ENCODE assay signal across 10 mouse cellular contexts in the genomic region with DNA sequence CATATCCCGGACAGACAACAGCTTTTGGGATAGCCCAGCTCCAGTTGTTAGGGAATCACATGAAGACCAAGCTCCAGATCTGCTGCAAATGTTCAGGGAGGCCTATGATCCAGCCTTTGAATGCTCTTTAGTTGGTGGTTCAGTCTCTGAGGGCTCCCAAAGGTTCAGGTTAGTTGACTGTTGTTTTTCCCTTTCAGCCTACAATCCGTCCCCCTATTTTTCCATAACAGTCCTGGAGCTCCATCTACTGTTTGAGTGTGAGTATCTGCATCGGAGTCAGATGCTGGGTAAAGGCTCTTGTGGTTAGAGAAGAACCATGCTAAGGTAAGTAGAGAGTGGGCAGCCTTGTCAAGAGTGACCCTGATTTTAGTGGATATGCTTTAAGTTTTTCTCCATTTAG. TPM values are rescaled to one million over a fixed set of nuclear protein-coding genes. Genes with fewer than 3 reads are reported as not detected.
DNase-seq lines count a peak whose midpoint lies in the region; ATAC-seq and TF ChIP-seq lines count a peak whose summit lies in the region.
"Had no signal": no experiment of that assay in that cellular context is flagged by ENCODE, and none has a peak within 500 bp of the region (broad histone marks: within the 10 kb centered on the region; RNA-seq: fewer than 3 reads in every experiment).

No protein-coding gene starts in this region.

- ATAC-seq in intestine, embryonic 16.5 days = peak; percentile 79
- ATAC-seq in midbrain, postnatal 0 days (ENCODE audit: low FRiP score) = no peak

- peak; percentile 2 to 36 for DNase-seq in adrenal gland, adult (ENCODE audit: inconsistent age in 2 of 2, low spot score in 1 of 2)
- DNase-seq in adrenal gland, postnatal 36 days = no peak
- DNase-seq in lung, postnatal 36 days = peak; percentile 2
- DNase-seq in lung, postnatal 4 days = no peak
- peak; percentile 6 for DNase-seq in midbrain, postnatal 0 days (ENCODE audit: low spot score)
- DNase-seq in urinary bladder, postnatal 4 days (ENCODE audit: low spot score in 2 of 2) = no peak
- no peak for DNase-seq in testis, postnatal 10 days (ENCODE audit: low spot score)
- DNase-seq: cerebellum, adult 18-20 months had no signal

- no peak overlapping the region for H3K4me2 ChIP-seq in intestine, embryonic 16.5 days (ENCODE audit: low read depth, low read length)
- no peak overlapping the region for H3K4me2 ChIP-seq in midbrain, postnatal 0 days (ENCODE audit: low read depth, low read length, poor library complexity, severe bottlenecking)

- no peak overlapping the region for H3K9ac ChIP-seq in intestine, embryonic 16.5 days (ENCODE audit: low read depth, low read length)
- H3K9ac ChIP-seq in midbrain, postnatal 0 days (replicated peaks; ENCODE audit: low read length, poor library complexity, severe bottlenecking) = no peak overlapping the region

- no peaks in the 10 kb centered on the region for H3K4me1 ChIP-seq in intestine, embryonic 16.5 days (ENCODE audit: control insufficient read depth, insufficient read depth, low read length)
- H3K4me1 ChIP-seq in midbrain, postnatal 0 days (ENCODE audit: insufficient read depth, low read length) = no peaks in the 10 kb centered on the region

- 39% methylated on average over 3 of the region's 3 CpGs for WGBS in intestine, embryonic 16.5 days
- 40% methylated on average over 3 of the region's 3 CpGs for WGBS in midbrain, postnatal 0 days

- TF ChIP-seq CTCF in midbrain, postnatal 0 days (IDR thresholded peaks at IDR 0.05) = peak; percentile 60

- H3K9me3 ChIP-seq in intestine, embryonic 16.5 days (ENCODE audit: control insufficient read depth, low read length) = no peaks in the 10 kb centered on the region
- no peaks in the 10 kb centered on the region for H3K9me3 ChIP-seq in midbrain, postnatal 0 days (ENCODE audit: low read length)

- no peaks in the 10 kb centered on the region for H3K36me3 ChIP-seq in intestine, embryonic 16.5 days (ENCODE audit: control insufficient read depth, insufficient read depth, low read length)
- no peaks in the 10 kb centered on the region for H3K36me3 ChIP-seq in midbrain, postnatal 0 days (ENCODE audit: insufficient read depth, low read length)

- H3K27me3 ChIP-seq in intestine, embryonic 16.5 days (replicated peaks; ENCODE audit: control insufficient read depth, insufficient read depth, low read length) = no peaks in the 10 kb centered on the region
- no peaks in the 10 kb centered on the region for H3K27me3 ChIP-seq in midbrain, postnatal 0 days (ENCODE audit: insufficient read depth, low read length)

- H3K27ac ChIP-seq in intestine, embryonic 16.5 days (ENCODE audit: low read length) = no peak overlapping the region
- H3K27ac ChIP-seq in midbrain, postnatal 0 days (ENCODE audit: low read depth, low read length) = no peak overlapping the region

- no peak overlapping the region for H3K4me3 ChIP-seq in intestine, embryonic 16.5 days (ENCODE audit: low read length)
- H3K4me3 ChIP-seq in midbrain, postnatal 0 days (ENCODE audit: low read depth, low read length) = no peak overlapping the region

RNA-seq across cellular contexts. Expression of a gene that starts 12.3 kb away (rescaled TPM):
- total RNA-seq in adrenal gland, postnatal 36 days (2021) = not detected
- polyA plus RNA-seq in intestine, embryonic 16.5 days (2015; fragmentation: Nextera tagmentation; extraction: Ambion mirVana) = not detected in 2 replicates
- total RNA-seq in midbrain, postnatal 0 days (2014; rRNA removed) = not detected in 2 replicates
- not detected in 2 replicates for polyA plus RNA-seq in midbrain, postnatal 0 days (2015; fragmentation: Nextera tagmentation; extraction: Ambion mirVana)
- polyA plus RNA-seq: heart, embryonic 16.5 days had no signal

RNA-seq across cellular contexts. Expression of a gene that starts 45.8 kb away (rescaled TPM):
- total RNA-seq in adrenal gland, postnatal 36 days (2021) = not detected
- not detected in 2 replicates for polyA plus RNA-seq in intestine, embryonic 16.5 days (2015; fragmentation: Nextera tagmentation; extraction: Ambion mirVana)
- 0.22 TPM in 1 of 2 replicates, not detected in the other for total RNA-seq in midbrain, postnatal 0 days (2014; rRNA removed)
- 0.33 TPM in 1 of 2 replicates, not detected in the other for polyA plus RNA-seq in midbrain, postnatal 0 days (2015; fragmentation: Nextera tagmentation; extraction: Ambion mirVana)
- polyA plus RNA-seq: heart, embryonic 16.5 days had no signal

RNA-seq across cellular contexts. Expression of a gene that starts 50.3 kb away (rescaled TPM):
- total RNA-seq in adrenal gland, postnatal 36 days (2021) = not detected
- not detected in 2 replicates for polyA plus RNA-seq in intestine, embryonic 16.5 days (2015; fragmentation: Nextera tagmentation; extraction: Ambion mirVana)
- 0.19 TPM in 1 of 2 replicates, not detected in the other for total RNA-seq in midbrain, postnatal 0 days (2014; rRNA removed)
- polyA plus RNA-seq in midbrain, postnatal 0 days (2015; fragmentation: Nextera tagmentation; extraction: Ambion mirVana) = not detected in 2 replicates
- polyA plus RNA-seq: heart, embryonic 16.5 days had no signal

RNA-seq across cellular contexts. Expression of a gene that starts 54.4 kb away (rescaled TPM):
- not detected for total RNA-seq in adrenal gland, postnatal 36 days (2021)
- polyA plus RNA-seq in intestine, embryonic 16.5 days (2015; fragmentation: Nextera tagmentation; extraction: Ambion mirVana) = not detected in 2 replicates
- 0.19 TPM in 1 of 2 replicates, not detected in the other for total RNA-seq in midbrain, postnatal 0 days (2014; rRNA removed)
- polyA plus RNA-seq in midbrain, postnatal 0 days (2015; fragmentation: Nextera tagmentation; extraction: Ambion mirVana) = 0.15 and 0.43 TPM in 2 replicates
- polyA plus RNA-seq: heart, embryonic 16.5 days had no signal

Comparison
In these comparisons a context has a peak if more than half of its experiments do, and no peak if none do; other contexts are left out.
1. DNase-seq: peak in adrenal gland, adult (2 of 2), lung, postnatal 36 days (single experiment) and midbrain, postnatal 0 days (single experiment); none in adrenal gland, postnatal 36 days (0 of 2), lung, postnatal 4 days (0 of 2), urinary bladder, postnatal 4 days (0 of 2) and testis, postnatal 10 days (single experiment).